ENCODE assay signal across 15 mouse cellular contexts in the genomic region with DNA sequence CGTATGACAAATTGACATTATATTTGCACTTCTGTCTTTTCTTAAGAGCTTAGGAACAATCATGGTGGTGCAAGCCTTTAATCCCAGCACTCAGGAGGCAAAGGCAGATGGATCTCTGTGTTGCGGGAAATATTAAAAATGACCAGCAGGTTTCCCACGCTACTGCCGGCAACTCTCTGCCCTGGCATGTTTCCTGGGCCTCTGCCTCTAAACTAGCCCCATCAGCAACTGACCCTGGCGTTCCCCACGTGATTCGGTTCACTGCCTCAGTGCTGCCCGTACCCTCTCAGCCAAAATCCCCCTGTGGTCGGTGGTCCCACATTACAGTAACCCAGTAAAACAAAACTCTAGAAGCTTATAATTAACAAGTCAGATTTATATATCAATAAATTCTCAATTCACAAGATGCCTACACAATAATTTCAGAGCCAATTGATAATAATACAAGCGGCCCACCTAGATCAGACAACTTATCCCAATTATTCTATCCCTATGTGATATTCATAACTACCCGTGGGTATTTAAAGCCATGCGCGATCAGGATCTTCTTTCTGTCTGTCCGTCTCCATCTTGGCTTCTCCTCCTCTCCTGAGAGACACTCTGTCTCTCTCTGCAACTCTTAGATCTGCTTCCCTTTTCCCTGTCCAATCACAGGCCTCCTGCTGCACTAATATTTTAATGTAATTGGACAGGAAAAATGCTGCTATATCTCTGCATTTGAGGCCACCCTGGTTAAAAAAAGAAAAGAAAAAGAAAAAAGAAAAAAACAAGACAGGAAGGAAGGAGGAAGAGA.
"Had no signal": no experiment of that assay in that cellular context is flagged by ENCODE, and none has a peak within 500 bp of the region (broad histone marks: within the 10 kb centered on the region; RNA-seq: fewer than 3 reads in every experiment).

No protein-coding gene starts in this region.

- H3K4me2 ChIP-seq: neural tube, embryonic 12.5 days; neural tube, embryonic 13.5 days; neural tube, embryonic 15.5 days; stomach, embryonic 15.5 days had no signal

- H3K27me3 ChIP-seq: neural tube, embryonic 12.5 days; neural tube, embryonic 13.5 days; neural tube, embryonic 15.5 days; stomach, embryonic 15.5 days had no signal

- H3K4me3 ChIP-seq: neural tube, embryonic 12.5 days; neural tube, embryonic 13.5 days; neural tube, embryonic 15.5 days; stomach, embryonic 15.5 days had no signal

- H3K36me3 ChIP-seq: neural tube, embryonic 12.5 days; neural tube, embryonic 13.5 days; neural tube, embryonic 15.5 days; stomach, embryonic 15.5 days had no signal

- H3K27ac ChIP-seq: neural tube, embryonic 12.5 days; neural tube, embryonic 13.5 days; neural tube, embryonic 15.5 days; stomach, embryonic 15.5 days had no signal

- H3K9me3 ChIP-seq: neural tube, embryonic 12.5 days; neural tube, embryonic 13.5 days; neural tube, embryonic 15.5 days; stomach, embryonic 15.5 days had no signal

- H3K9ac ChIP-seq: neural tube, embryonic 12.5 days; neural tube, embryonic 13.5 days; neural tube, embryonic 15.5 days; stomach, embryonic 15.5 days had no signal

- DNase-seq: retina, postnatal 1 day; right cerebral cortex, adult 18-20 months; right cerebral cortex, postnatal 14 days; right cerebral cortex, postnatal 25 days; right cerebral cortex, postnatal 4 days; spleen, adult 18-20 months; thymus, adult 2 months; thymus, postnatal 14 days; thymus, postnatal 25 days; thymus, postnatal 36 days; thymus, postnatal 4 days had no signal
